Mouse (Mus musculus): ENCODE data around the gene Ccdc17. TPM values are rescaled to one million over a fixed set of nuclear protein-coding genes. Genes with fewer than 3 reads are reported as not detected.
A peak's percentile ranks its signal among the peaks of the same experiment; 100 is the strongest.

Ccdc17 gene
- total RNA-seq, 2 experiments from 2014 or later = 2.7 to 4.3 TPM

GRCm38 (mm10) chr4:116642071-116642470 is 45.6 kb downstream of the Ccdc17 start:
- no peak for ATAC-seq (ENCODE audit: poor library complexity, severe bottlenecking)

GRCm38 (mm10) chr4:116644326-116644725 is 47.9 kb downstream of the Ccdc17 start:
- ATAC-seq (ENCODE audit: poor library complexity, severe bottlenecking) = peak; percentile 80

GRCm38 (mm10) chr4:116645624-116646023 is 49.2 kb downstream of the Ccdc17 start:
- ATAC-seq (ENCODE audit: poor library complexity, severe bottlenecking) = no peak

GRCm38 (mm10) chr4:116649411-116649810 is 53.0 kb downstream of the Ccdc17 start:
- no peak for ATAC-seq (ENCODE audit: poor library complexity, severe bottlenecking)

Other genes with a start within 250 kb of the Ccdc17 start
- 22.1 and 28.7 TPM in 2 replicates for gene Mast2, start 132.5 kb upstream of the Ccdc17 start, total RNA-seq (2015)
- 10.5 and 11.7 TPM in 2 replicates for gene Mast2, start 132.5 kb upstream of the Ccdc17 start, total RNA-seq (2017)
- gene Ipp, start 89.1 kb upstream of the Ccdc17 start, total RNA-seq (2015) = 5.8 and 7.5 TPM in 2 replicates
- gene Ipp, start 89.1 kb upstream of the Ccdc17 start, total RNA-seq (2017) = 10.2 and 10.8 TPM in 2 replicates
- gene Tmem69, start 40.7 kb upstream of the Ccdc17 start, total RNA-seq (2015) = 17.5 and 20.8 TPM in 2 replicates
- gene Tmem69, start 40.7 kb upstream of the Ccdc17 start, total RNA-seq (2017) = 5.5 and 10.2 TPM in 2 replicates
- 78.7 and 84.3 TPM in 2 replicates for gene Gpbp1l1, start 39.0 kb upstream of the Ccdc17 start, total RNA-seq (2015)
- 139 and 162 TPM in 2 replicates for gene Gpbp1l1, start 39.0 kb upstream of the Ccdc17 start, total RNA-seq (2017)
- 95.7 and 101 TPM in 2 replicates for gene Nasp, start 31.3 kb downstream of the Ccdc17 start, total RNA-seq (2015)
- gene Nasp, start 31.3 kb downstream of the Ccdc17 start, total RNA-seq (2017) = 225 and 236 TPM in 2 replicates
- gene Akr1a1, start 55.0 kb downstream of the Ccdc17 start, total RNA-seq (2015) = 465 and 471 TPM in 2 replicates
- 733 and 897 TPM in 2 replicates for gene Akr1a1, start 55.0 kb downstream of the Ccdc17 start, total RNA-seq (2017)
- 556 and 644 TPM in 2 replicates for gene Prdx1, start 88.9 kb downstream of the Ccdc17 start, total RNA-seq (2015)
- 344 and 395 TPM in 2 replicates for gene Prdx1, start 88.9 kb downstream of the Ccdc17 start, total RNA-seq (2017)
- 8.1 and 10.9 TPM in 2 replicates for gene Mmachc, start 111.8 kb downstream of the Ccdc17 start, total RNA-seq (2015)
- gene Mmachc, start 111.8 kb downstream of the Ccdc17 start, total RNA-seq (2017) = 5.2 and 6.4 TPM in 2 replicates
- gene Ccdc163, start 111.9 kb downstream of the Ccdc17 start, total RNA-seq (2015) = 34.7 and 36.2 TPM in 2 replicates
- 19.2 and 23.4 TPM in 2 replicates for gene Ccdc163, start 111.9 kb downstream of the Ccdc17 start, total RNA-seq (2017)
- 29.1 and 38.5 TPM in 2 replicates for gene Tesk2, start 124.3 kb downstream of the Ccdc17 start, total RNA-seq (2015)
- gene Tesk2, start 124.3 kb downstream of the Ccdc17 start, total RNA-seq (2017) = 22.8 and 24.3 TPM in 2 replicates
- 17.7 and 18.2 TPM in 2 replicates for gene Toe1, start 211.0 kb downstream of the Ccdc17 start, total RNA-seq (2015)
- 31.9 and 41.1 TPM in 2 replicates for gene Toe1, start 211.0 kb downstream of the Ccdc17 start, total RNA-seq (2017)
- gene Mutyh, start 211.1 kb downstream of the Ccdc17 start, total RNA-seq (2015) = 5.3 and 10.8 TPM in 2 replicates
- gene Mutyh, start 211.1 kb downstream of the Ccdc17 start, total RNA-seq (2017) = 2.7 and 5.5 TPM in 2 replicates
- not detected in 2 replicates for gene Hpdl, start 225.1 kb downstream of the Ccdc17 start, total RNA-seq (2015)
- gene Hpdl, start 225.1 kb downstream of the Ccdc17 start, total RNA-seq (2017) = not detected in 2 replicates